In the genomic region with DNA sequence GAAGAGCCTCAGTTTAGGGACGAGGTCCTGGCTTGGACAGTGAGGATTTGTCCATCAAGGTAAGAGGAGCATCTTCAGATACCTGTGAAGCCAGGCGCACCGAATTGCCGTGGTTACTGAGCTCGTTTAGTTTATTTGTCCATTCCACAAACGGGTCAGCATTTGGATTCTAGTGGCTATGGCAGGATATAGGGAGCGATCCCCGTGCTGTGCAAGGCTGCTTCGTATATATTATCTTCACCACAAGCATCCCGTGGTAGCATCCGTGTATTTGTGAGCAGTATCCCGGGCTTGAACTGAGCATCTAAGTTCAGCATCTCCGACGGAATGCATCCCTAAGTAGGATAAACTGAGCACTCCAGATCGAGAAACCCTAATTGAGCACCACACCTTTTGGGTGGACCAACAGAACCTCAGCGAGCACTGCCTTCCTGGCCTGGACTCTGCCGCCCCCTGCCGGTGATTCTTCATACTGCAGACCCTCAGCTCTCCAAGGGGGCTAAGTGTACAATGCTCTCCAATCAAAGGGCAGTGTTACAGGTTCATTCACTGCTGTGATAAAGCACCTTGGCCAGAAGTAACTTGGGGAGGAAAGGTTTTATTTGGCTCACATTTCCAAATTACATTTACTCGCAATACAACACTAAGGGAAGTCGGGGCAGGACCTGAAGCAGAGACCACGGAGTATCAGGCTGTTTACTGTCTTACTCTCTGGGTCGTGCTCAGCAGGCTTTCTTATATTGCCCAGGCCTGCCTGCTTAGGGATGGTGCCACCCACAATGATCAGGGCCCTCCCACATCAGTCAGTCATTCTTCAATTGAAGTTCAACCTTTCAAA, we compare ENCODE assay signal across 8 mouse cellular contexts.
DNase-seq lines count a peak whose midpoint lies in the region; ATAC-seq and TF ChIP-seq lines count a peak whose summit lies in the region.

No protein-coding gene starts in this region.

- 0 out of 2 replicates have a peak, but pooled peaks cover 2% of the 10 kb centered on the region for H3K9me3 ChIP-seq in forebrain, embryonic 12.5 days
- H3K9me3 ChIP-seq in lung, embryonic 14.5 days (ENCODE audit: low read depth, low read length) = no peaks in the 10 kb centered on the region

- no peaks in the 10 kb centered on the region for H3K36me3 ChIP-seq in forebrain, embryonic 12.5 days (replicated peaks)
- no peaks in the 10 kb centered on the region for H3K36me3 ChIP-seq in lung, embryonic 14.5 days (ENCODE audit: insufficient read depth)

- H3K4me1 ChIP-seq in forebrain, embryonic 12.5 days = no peaks in the 10 kb centered on the region
- H3K4me1 ChIP-seq in lung, embryonic 14.5 days (ENCODE audit: insufficient read depth) = no peaks in the 10 kb centered on the region; the same call in 1 of the 2 replicates

- WGBS in forebrain, embryonic 12.5 days = 53% methylated on average over 22 of the region's 22 CpGs
- 47% methylated on average over 22 of the region's 22 CpGs for WGBS in lung, embryonic 14.5 days

- H3K4me2 ChIP-seq in forebrain, embryonic 12.5 days = 0 out of 2 replicates have a peak overlapping the region, but pooled peaks have one; percentile 8
- no peak overlapping the region for H3K4me2 ChIP-seq in lung, embryonic 14.5 days

- intact Hi-C loops in heart, postnatal 25 days (cut with DNase I) = loop anchor here (1.0 to 5.0 kb wide), 2 partner anchors 92 to 114 kb away; no protein-coding TSS in a partner anchor

- peak; percentile 98 for TF ChIP-seq CTCF in lung, embryonic 14.5 days (IDR thresholded peaks at IDR 0.05; ENCODE audit: low read depth)

- H3K27ac ChIP-seq in forebrain, embryonic 12.5 days = no peak overlapping the region
- no peak overlapping the region for H3K27ac ChIP-seq in lung, embryonic 14.5 days (ENCODE audit: low read depth)

- no peaks in the 10 kb centered on the region for H3K27me3 ChIP-seq in forebrain, embryonic 12.5 days
- no peaks in the 10 kb centered on the region for H3K27me3 ChIP-seq in lung, embryonic 14.5 days (ENCODE audit: insufficient read depth, low read length)

- H3K4me3 ChIP-seq in forebrain, embryonic 12.5 days (replicated peaks) = no peak overlapping the region
- H3K4me3 ChIP-seq in lung, embryonic 14.5 days (ENCODE audit: low read depth, low read length) = no peak overlapping the region

- ATAC-seq in forebrain, embryonic 12.5 days (ENCODE audit: low FRiP score) = peak; percentile 69; the same call in 1 of the 2 replicates
- ATAC-seq in lung, embryonic 14.5 days (ENCODE audit: insufficient read depth) = peak; percentile 75; the same call in 1 of the 2 replicates

- H3K9ac ChIP-seq in forebrain, embryonic 12.5 days = no peak overlapping the region
- H3K9ac ChIP-seq in lung, embryonic 14.5 days = no peak overlapping the region

- peak; percentile 87 for DNase-seq in ES-CJ7 (ENCODE audit: low read depth, low spot score)
- peak; percentile 21 for DNase-seq in c-Kit-positive CD71-positive TER-119-negative erythroid progenitor cells, embryonic 14.5 days (ENCODE audit: low read depth)
- peak; percentile 18 for DNase-seq in heart, postnatal 25 days (ENCODE audit: low spot score)
- DNase-seq in kidney, postnatal 36 days = peak; percentile 62 to 89
- DNase-seq in lung, embryonic 14.5 days = peak; percentile 82
- peak; percentile 10 for DNase-seq in ovary, adult 18-20 months (ENCODE audit: low spot score)
- DNase-seq in thymus, adult 18-20 months = peak; percentile 30 to 54

Comparison
In these comparisons a context has a peak if more than half of its experiments do, and no peak if none do; other contexts are left out.
1. DNase-seq: peak in every context shown above with its lines; median percentile 87 in ES-CJ7; 82 in lung, embryonic 14.5 days; 76 in kidney, postnatal 36 days; 42 in thymus, adult 18-20 months; 21 in c-Kit-positive CD71-positive TER-119-negative erythroid progenitor cells, embryonic 14.5 days; 18 in heart, postnatal 25 days; 10 in ovary, adult 18-20 months.